Mouse (Mus musculus) heart, adult 2 months (tissue): Measurements from ENCODE around the gene 1110008L16Rik. TPM values are rescaled to one million over a fixed set of nuclear protein-coding genes. Genes with fewer than 3 reads are reported as not detected.
"Not testable (repeated sequence)": the region's sequence is repeated elsewhere in the genome, so short reads cannot be mapped to it uniquely, and the experiment has no call there.

Source experiments
- DNase-seq, 2 experiments: peaks; one replicate each; pipeline ENCODE4 v3.0.0; 2021
- H3K27ac ChIP-seq: fragments of 200-600 bp; 2 replicates; pipeline ENCODE4 v1.8.1; 2022
- H3K27me3 ChIP-seq: fragments of 200-500 bp; 2 replicates; pipeline ENCODE4 v1.6.1; 2012; ENCODE audit warnings: mild to moderate bottlenecking, low read length, inconsistent platforms, mixed read lengths; ENCODE audit not compliant: control insufficient read depth, insufficient read depth
- H3K36me3 ChIP-seq: fragments of 200-500 bp; 2 replicates; pipeline ENCODE4 v1.6.1; 2012; ENCODE audit warnings: low read length, inconsistent platforms; ENCODE audit not compliant: control insufficient read depth, insufficient read depth
- H3K4me1 ChIP-seq: fragments of 200-500 bp; 2 replicates; pipeline ENCODE4 v1.6.1; 2011; ENCODE audit warnings: low read length; ENCODE audit not compliant: control insufficient read depth, insufficient read depth
- H3K4me3 ChIP-seq: fragments of 200-600 bp; 2 replicates; pipeline ENCODE4 v1.8.1; 2022
- H3K79me2 ChIP-seq: fragments of 200-500 bp; replicated peaks from 2 replicates; pipeline ENCODE4 v1.6.1; 2012; ENCODE audit warnings: mild to moderate bottlenecking, inconsistent platforms, low read length, moderate library complexity, mixed read lengths; ENCODE audit not compliant: control insufficient read depth, insufficient read depth
- H3K9ac ChIP-seq: fragments of 200-500 bp; 2 replicates; pipeline ENCODE4 v1.6.1; 2012; ENCODE audit warnings: low read depth, mild to moderate bottlenecking, control low read depth, inconsistent platforms, low read length, mixed read lengths
- CTCF ChIP-seq: fragments of 200-600 bp; IDR thresholded peaks from 2 replicates; pipeline ENCODE4 v1.8.1; 2022; ENCODE audit warnings: antibody characterized with exemption, mild to moderate bottlenecking, moderate library complexity
- EP300 ChIP-seq: fragments of 200-500 bp; IDR thresholded peaks from 2 replicates; pipeline ENCODE4 v1.6.1; 2011; ENCODE audit warnings: low read depth, low read length, control low read depth; ENCODE audit not compliant: insufficient read depth
- POLR2A ChIP-seq: fragments of 200-500 bp; IDR thresholded peaks from 2 replicates; pipeline ENCODE4 v1.6.1; 2011; ENCODE audit warnings: mild to moderate bottlenecking, low read depth, low read length, control low read depth; ENCODE audit not compliant: insufficient read depth
- WGBS: fragments of 180-500 bp; shearing (Covaris S2); methylation state at CpG from one replicate; pipeline ENCODE4 v1.1.7; 2018; 5-methylcytosine and 5-hydroxymethylcytosine counted together
- intact Hi-C: fragments of 180-260 bp; cut with DNase I; formaldehyde crosslinking; loops from one replicate; pipeline ENCODE4 v1.15.1; 2025
- polyA plus RNA-seq: library from polyadenylated mRNA; depleted of rRNA; stranded (reverse); fragments of >200 nt; gene quantifications from 2 replicates; pipeline ENCODE4 v1.2.3, GENCODE M21; 2012
- total RNA-seq, 2 experiments: library from RNA; stranded (reverse); gene quantifications; 2 replicates each; pipeline ENCODE4 v1.2.3; 2021

The 1110008L16Rik gene
- total and polyA plus RNA-seq, 3 experiments: 4.0 to 11.4 (median 9.8) TPM

- Histone ChIP-seq H3K9ac (no peak overlapping the region), H3K27ac (peak overlapping the region; percentile 44), H3K27me3 (no peaks in the 10 kb centered on the region), H3K4me1 (peaks cover 10% of the 10 kb centered on the region), H3K36me3 (no peaks in the 10 kb centered on the region), H3K4me3 (no peak overlapping the region), H3K79me2 (no peaks in the 10 kb centered on the region)
- intact Hi-C loops: no loop called here
- peak; percentile 49 to 62 for DNase-seq
- TF ChIP-seq EP300 (no peak), POLR2A (no peak), CTCF (no peak)
- 43% methylated on average over 17 of the region's 17 CpGs for WGBS
Observed at GRCm38 (mm10) chr12:55389132-55390081, 90.0 kb downstream of the 1110008L16Rik start.

- H3K9ac ChIP-seq: no peak overlapping the region
- peaks cover 8% of the 10 kb centered on the region for H3K4me1 ChIP-seq
- no peaks in the 10 kb centered on the region for H3K27me3 ChIP-seq
- no peak for DNase-seq
- H3K36me3 ChIP-seq: no peaks in the 10 kb centered on the region
- H3K27ac ChIP-seq: no peak overlapping the region
- TF ChIP-seq EP300 (no peak), CTCF (no peak), POLR2A (no peak)
- intact Hi-C loops: no loop called here
- H3K4me3 ChIP-seq: no peak overlapping the region
- H3K79me2 ChIP-seq: no peaks in the 10 kb centered on the region
Observed at GRCm38 (mm10) chr12:55392120-55392519, 92.7 kb downstream of the 1110008L16Rik start.

GRCm38 (mm10) chr12:55392733-55393577 is 93.6 kb downstream of the 1110008L16Rik start:
- Histone ChIP-seq H3K9ac (no peak overlapping the region), H3K4me3 (no peak overlapping the region), H3K27me3 (no peaks in the 10 kb centered on the region), H3K36me3 (no peaks in the 10 kb centered on the region), H3K79me2 (no peaks in the 10 kb centered on the region), H3K4me1 (peaks cover 7% of the 10 kb centered on the region), H3K27ac (no peak overlapping the region)
- intact Hi-C loops: no loop called here
- 82% methylated on average over 11 of the region's 11 CpGs for WGBS
- no peak for DNase-seq
- TF ChIP-seq EP300 (no peak), POLR2A (no peak), CTCF (no peak)

- DNase-seq, intact Hi-C loops: not testable (repeated sequence)
- WGBS: 93% methylated on average over 14 of the region's 14 CpGs
Observed at GRCm38 (mm10) chr12:55395601-55396000, 96.2 kb downstream of the 1110008L16Rik start.

DNA sequence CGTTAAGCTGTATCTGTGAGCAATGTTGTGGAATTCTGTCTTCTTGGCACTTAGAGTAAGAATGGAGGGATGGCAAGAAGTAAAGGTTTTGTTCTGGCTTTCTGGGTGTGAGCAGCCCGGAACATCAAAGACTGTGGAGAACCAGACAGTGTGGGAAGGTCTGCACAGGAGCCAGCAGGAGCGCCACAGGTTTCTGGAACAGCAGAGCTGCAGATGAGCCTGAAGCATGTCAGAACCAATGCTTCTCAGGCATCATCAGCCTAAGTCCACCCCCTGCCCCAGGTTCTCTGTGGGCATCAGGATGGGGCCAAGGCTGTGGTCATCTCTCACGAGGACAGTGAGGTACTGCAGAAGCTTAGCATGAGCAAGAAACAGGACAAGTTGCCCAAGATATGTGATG is 97.2 kb downstream of the 1110008L16Rik start:
- intact Hi-C loops: no loop called here
- DNase-seq: no peak
- Histone ChIP-seq H3K27ac (no peak overlapping the region), H3K4me3 (no peak overlapping the region), H3K27me3 (no peaks in the 10 kb centered on the region), H3K79me2 (peaks cover 2% of the 10 kb centered on the region), H3K36me3 (peaks cover 8% of the 10 kb centered on the region), H3K9ac (no peak overlapping the region), H3K4me1 (peaks cover 2% of the 10 kb centered on the region)
- 92% methylated on average over 4 of the region's 4 CpGs for WGBS
- TF ChIP-seq CTCF (no peak), EP300 (no peak), POLR2A (no peak)

More at GRCm38 (mm10) chr12:55395601-55396000, 96.2 kb downstream of the 1110008L16Rik start:
- not testable (repeated sequence) for H3K36me3 ChIP-seq, H3K4me3 ChIP-seq, H3K9ac ChIP-seq, H3K27ac ChIP-seq, H3K79me2 ChIP-seq, H3K4me1 ChIP-seq, H3K27me3 ChIP-seq
